Mouse (Mus musculus) thymus, adult 2 months (tissue): ENCODE measurements at regions not wholly inside any gene's neighbourhood (a gene's known extent, or its start where the extent isn't known, plus 50 kb on each side); places are given as distances from the start of the nearest gene placed in this dataset.

Experiments
- CTCF ChIP-seq: fragments of 200-500 bp; IDR thresholded peaks from 2 replicates; pipeline ENCODE4 v1.5.1; 2012; ENCODE audit warnings: mild to moderate bottlenecking, control low read depth, low read length, moderate library complexity, borderline replicate concordance; ENCODE audit not compliant: control insufficient read depth, poor library complexity, insufficient read depth; ENCODE audit errors: extremely low read depth
- POLR2A ChIP-seq: fragments of 200-500 bp; IDR thresholded peaks from 2 replicates; pipeline ENCODE4 v1.6.1; 2012; ENCODE audit warnings: mild to moderate bottlenecking, low read length, control low read depth, moderate library complexity; ENCODE audit not compliant: control insufficient read depth, poor library complexity, insufficient read depth; ENCODE audit errors: extremely low read depth

DNA sequence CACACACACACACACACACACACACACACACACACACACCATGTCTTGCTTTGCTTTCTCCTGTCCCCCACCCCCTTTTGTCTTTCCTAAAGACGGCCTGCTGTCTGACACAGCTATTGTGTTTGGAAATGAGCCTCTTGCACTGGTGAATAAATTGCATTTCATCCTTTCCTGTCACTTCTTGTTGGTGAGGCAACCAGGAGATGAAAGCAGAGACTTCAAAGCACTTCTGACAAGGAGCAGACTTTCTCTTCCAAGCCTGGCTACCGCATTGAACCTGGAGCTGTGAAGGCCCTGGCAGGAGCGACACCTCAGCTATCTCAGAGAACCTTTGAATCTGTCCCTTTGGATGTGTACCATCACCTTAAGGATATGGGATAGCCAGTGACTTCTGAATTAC lies 199.4 kb upstream of the Ncam1 start:
- TF ChIP-seq CTCF (no peak), POLR2A (no peak)
